Mouse (Mus musculus) adipocyte (in vitro differentiated cells): Measurements from ENCODE around the gene Rpl41.

ENCODE experiments used
- DNase-seq: peaks from one replicate; pipeline ENCODE4 v3.0.0-alpha.2; 2016; ENCODE audit warnings: low spot score

Rpl41 gene

GRCm38 (mm10) chr10:128548947-128549681 is at the start of gene Rpl41:
Gene Rpl41, minus strand, starts transcription at chr10:128549305.
- peak; percentile 97 for DNase-seq

GRCm38 (mm10) chr10:128598476-128598875 is 49.4 kb upstream of the Rpl41 start:
- no peak for DNase-seq

GRCm38 (mm10) chr10:128592797-128593196 is 43.7 kb upstream of the Rpl41 start:
- no peak for DNase-seq

GRCm38 (mm10) chr10:128591436-128591835 is 42.3 kb upstream of the Rpl41 start:
- DNase-seq = no peak

- no peak for DNase-seq
Measured at GRCm38 (mm10) chr10:128590193-128590690, 41.1 kb upstream of the Rpl41 start.

GRCm38 (mm10) chr10:128589464-128590192 is 40.5 kb upstream of the Rpl41 start, which contains the start of gene Erbb3:
Gene Erbb3, minus strand, starts transcription at chr10:128589652.
- no peak for DNase-seq

GRCm38 (mm10) chr10:128588775-128589463 is 39.8 kb upstream of the Rpl41 start:
- DNase-seq = no peak

GRCm38 (mm10) chr10:128588136-128588535 is 39.0 kb upstream of the Rpl41 start:
- no peak for DNase-seq

- DNase-seq = no peak
Measured at GRCm38 (mm10) chr10:128587697-128588096, 38.6 kb upstream of the Rpl41 start.

- DNase-seq = no peak
Measured at GRCm38 (mm10) chr10:128587120-128587519, 38.0 kb upstream of the Rpl41 start.

- DNase-seq = no peak
Measured at GRCm38 (mm10) chr10:128586546-128586945, 37.4 kb upstream of the Rpl41 start.

- DNase-seq = no peak
Measured at GRCm38 (mm10) chr10:128584386-128584785, 35.3 kb upstream of the Rpl41 start.

GRCm38 (mm10) chr10:128583644-128584043 is 34.5 kb upstream of the Rpl41 start:
- DNase-seq = no peak

GRCm38 (mm10) chr10:128579731-128580130 is 30.6 kb upstream of the Rpl41 start:
- DNase-seq = no peak

GRCm38 (mm10) chr10:128579298-128579697 is 30.2 kb upstream of the Rpl41 start:
- no peak for DNase-seq

- no peak for DNase-seq
Measured at GRCm38 (mm10) chr10:128578330-128578729, 29.2 kb upstream of the Rpl41 start.

- DNase-seq = no peak
Measured at GRCm38 (mm10) chr10:128575063-128575462, 26.0 kb upstream of the Rpl41 start.

- DNase-seq = peak; percentile 98
Measured at GRCm38 (mm10) chr10:128565788-128566531, 16.9 kb upstream of the Rpl41 start, which contains the start of gene Pa2g4. Gene Pa2g4, minus strand, starts transcription at chr10:128565987.

- DNase-seq = no peak
Measured at GRCm38 (mm10) chr10:128565206-128565787, 16.2 kb upstream of the Rpl41 start.

- DNase-seq = no peak
Measured at GRCm38 (mm10) chr10:128563544-128563943, 14.4 kb upstream of the Rpl41 start.

- no peak for DNase-seq
Measured at GRCm38 (mm10) chr10:128556963-128557362, 7.9 kb upstream of the Rpl41 start.
